Mouse (Mus musculus) induced T-regulatory cell, adult 2 months (primary cell): ENCODE results near the gene Arih2.
"Not testable (repeated sequence)": the region's sequence is repeated elsewhere in the genome, so short reads cannot be mapped to it uniquely, and the experiment has no call there.

ENCODE experiments used
- DNase-seq: peaks from one replicate; pipeline ENCODE4 v3.0.0-alpha.2; 2012; ENCODE audit warnings: low read depth

Gene Arih2

GRCm38 (mm10) chr9:108649561-108650440 lies 615 bp upstream of the Arih2 start:
- DNase-seq, result peak; percentile 80

- peak; percentile 58 for DNase-seq
Measured at GRCm38 (mm10) chr9:108648166-108648565, 1.0 kb downstream of the Arih2 start.

- DNase-seq, result no peak
Measured at GRCm38 (mm10) chr9:108639825-108640224, 9.4 kb downstream of the Arih2 start.

GRCm38 (mm10) chr9:108635415-108635814 lies 13.8 kb downstream of the Arih2 start:
- DNase-seq, result no peak

- no peak for DNase-seq
Measured at GRCm38 (mm10) chr9:108633846-108634245, 15.3 kb downstream of the Arih2 start.

- no peak for DNase-seq
Measured at GRCm38 (mm10) chr9:108632375-108632774, 16.8 kb downstream of the Arih2 start.

GRCm38 (mm10) chr9:108631631-108632256 lies 17.4 kb downstream of the Arih2 start:
- DNase-seq, result no peak

GRCm38 (mm10) chr9:108630683-108631082 lies 18.5 kb downstream of the Arih2 start:
- DNase-seq, result no peak

GRCm38 (mm10) chr9:108628141-108628540 lies 21.0 kb downstream of the Arih2 start:
- DNase-seq, result no peak

- DNase-seq, result no peak
Measured at GRCm38 (mm10) chr9:108626498-108626897, 22.7 kb downstream of the Arih2 start.

- DNase-seq, result no peak
Measured at GRCm38 (mm10) chr9:108617301-108617700, 31.9 kb downstream of the Arih2 start.

GRCm38 (mm10) chr9:108611488-108611887 lies 37.7 kb downstream of the Arih2 start:
- DNase-seq, result no peak

GRCm38 (mm10) chr9:108608889-108609288 lies 40.3 kb downstream of the Arih2 start:
- no peak for DNase-seq

- DNase-seq, result not testable (repeated sequence)
Measured at GRCm38 (mm10) chr9:108607929-108608328, 41.3 kb downstream of the Arih2 start.

GRCm38 (mm10) chr9:108601986-108602385 lies 47.2 kb downstream of the Arih2 start:
- DNase-seq, result no peak

GRCm38 (mm10) chr9:108600011-108600410 lies 49.2 kb downstream of the Arih2 start:
- no peak for DNase-seq

GRCm38 (mm10) chr9:108599021-108599566 lies 50.1 kb downstream of the Arih2 start:
- no peak for DNase-seq

GRCm38 (mm10) chr9:108596998-108597764 lies 52.0 kb downstream of the Arih2 start, which contains the start of gene P4htm:
P4htm (minus strand) TSS chr9:108597667.
- peak; percentile 72 for DNase-seq

GRCm38 (mm10) chr9:108594354-108594753 lies 54.8 kb downstream of the Arih2 start:
- DNase-seq, result no peak

GRCm38 (mm10) chr9:108591462-108591861 lies 57.7 kb downstream of the Arih2 start:
- DNase-seq, result no peak

- DNase-seq, result peak; percentile 40
Measured at GRCm38 (mm10) chr9:108589229-108589628, 60.0 kb downstream of the Arih2 start.

- no peak for DNase-seq
Measured at GRCm38 (mm10) chr9:108587571-108588180, 61.5 kb downstream of the Arih2 start.
